Mouse (Mus musculus) frontal cortex, postnatal 10 days (tissue): Measurements from ENCODE around the gene Xrcc2.

Experiments
- DNase-seq, 2 experiments: peaks; one replicate each; pipeline ENCODE4 v3.0.0; 2022; ENCODE audit warnings: low spot score in 2 of 2, mixed read lengths in 1 of 2

Xrcc2 gene

GRCm38 (mm10) chr5:25671051-25671450 is 34.6 kb downstream of the Xrcc2 start:
- no peak for DNase-seq

DNA sequence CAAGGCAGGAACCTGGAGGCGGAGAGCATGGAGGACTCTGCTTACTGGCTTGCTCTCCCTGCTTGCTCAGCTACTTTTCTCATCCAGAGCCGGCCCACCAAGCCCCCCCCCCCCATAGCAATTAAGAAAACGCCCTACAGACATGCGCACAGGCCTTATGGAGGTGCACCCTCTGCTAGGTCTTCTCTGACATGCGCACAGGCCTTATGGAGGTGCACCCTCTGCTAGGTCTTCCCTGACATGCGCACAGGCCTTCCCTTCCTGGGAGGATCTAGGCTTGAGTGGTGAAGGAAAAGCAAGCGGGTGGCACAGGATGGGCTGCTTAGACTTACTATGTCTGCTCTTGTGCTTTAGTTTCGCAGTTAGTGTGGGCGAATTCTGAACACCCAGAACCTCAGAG is 37.3 kb downstream of the Xrcc2 start:
- no peak for DNase-seq

DNA sequence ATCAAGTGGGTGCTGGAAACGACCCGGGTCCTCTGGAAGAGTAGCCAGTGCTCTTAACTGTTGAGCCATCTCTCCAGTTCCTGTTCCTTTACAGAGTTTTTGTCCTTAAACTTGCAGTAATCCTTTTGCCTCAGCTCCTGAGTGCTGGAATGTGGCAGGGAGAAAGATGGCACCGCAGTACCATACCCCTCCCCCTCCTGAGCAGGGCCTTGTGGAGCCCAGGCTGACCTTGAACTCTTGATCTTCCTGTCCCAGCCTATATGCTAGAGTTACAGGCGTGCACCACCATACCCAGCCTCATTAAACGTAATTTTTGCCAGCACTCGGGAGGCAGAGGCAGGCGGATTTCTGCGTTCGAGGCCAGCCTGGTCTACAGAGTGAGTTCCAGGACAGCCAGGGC is 38.9 kb downstream of the Xrcc2 start:
- no peak for DNase-seq

DNA sequence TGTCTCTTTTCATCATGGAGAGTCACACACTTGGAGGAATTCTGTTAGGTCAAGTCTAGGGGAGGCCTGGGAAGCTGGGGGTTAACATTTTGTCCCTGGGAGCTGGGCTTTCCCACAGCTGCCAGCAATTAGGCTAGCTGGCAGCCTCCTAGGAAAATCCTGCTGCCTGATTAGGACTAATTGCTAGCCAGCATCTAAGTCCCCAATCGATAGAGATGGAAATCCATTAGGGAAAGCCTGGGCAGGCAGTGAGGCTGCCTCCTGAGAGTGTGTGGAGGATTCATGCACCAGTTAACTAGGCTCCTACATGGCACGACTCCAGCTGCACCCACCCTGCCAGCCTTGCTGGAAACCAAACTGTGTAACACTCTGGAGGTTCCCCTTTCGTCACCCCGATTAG is 39.5 kb downstream of the Xrcc2 start:
- DNase-seq = peak; percentile 54 to 61

- no peak for DNase-seq
Measured at GRCm38 (mm10) chr5:25665516-25665915, 40.1 kb downstream of the Xrcc2 start.

DNA sequence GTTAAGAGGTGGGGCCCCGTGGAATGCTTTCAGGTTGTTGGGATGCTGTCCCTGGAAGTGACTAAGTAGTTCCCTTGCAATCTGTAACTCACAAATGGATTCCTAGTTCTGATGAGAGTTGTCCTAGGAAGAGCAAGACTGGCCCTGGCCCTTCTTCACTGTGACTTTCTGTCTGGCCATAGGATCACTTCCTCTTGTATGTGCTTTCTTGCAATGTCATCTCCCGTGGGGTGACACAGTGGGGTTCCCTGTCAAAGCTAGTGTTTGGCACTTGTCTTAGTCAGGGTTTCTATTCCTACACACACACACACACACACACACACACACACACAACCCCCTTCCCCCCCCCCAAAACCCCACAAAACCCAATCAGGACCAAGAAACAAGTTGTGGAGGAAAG is 42.5 kb downstream of the Xrcc2 start:
- no peak for DNase-seq

DNA sequence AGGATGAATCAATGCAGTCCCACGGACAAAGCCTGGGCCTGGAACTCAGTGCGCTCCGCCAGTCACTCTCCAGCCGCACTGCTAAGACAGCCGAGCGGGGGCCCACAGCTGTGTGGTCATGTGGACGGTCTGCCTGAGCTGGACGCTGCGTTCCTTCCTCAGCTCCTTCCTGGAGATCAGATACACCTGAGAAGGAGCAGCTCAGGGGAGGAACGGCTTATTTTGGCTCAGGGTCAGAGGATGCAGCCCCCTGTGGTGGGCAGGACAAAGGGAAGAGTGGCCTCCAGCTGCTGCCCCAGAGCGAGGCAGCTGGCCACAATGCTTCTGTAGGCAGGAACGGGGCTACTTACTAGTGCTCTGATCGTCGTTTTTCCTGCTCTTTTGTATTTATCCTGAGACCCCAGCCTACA is 51.0 kb downstream of the Xrcc2 start:
- no peak for DNase-seq

DNA sequence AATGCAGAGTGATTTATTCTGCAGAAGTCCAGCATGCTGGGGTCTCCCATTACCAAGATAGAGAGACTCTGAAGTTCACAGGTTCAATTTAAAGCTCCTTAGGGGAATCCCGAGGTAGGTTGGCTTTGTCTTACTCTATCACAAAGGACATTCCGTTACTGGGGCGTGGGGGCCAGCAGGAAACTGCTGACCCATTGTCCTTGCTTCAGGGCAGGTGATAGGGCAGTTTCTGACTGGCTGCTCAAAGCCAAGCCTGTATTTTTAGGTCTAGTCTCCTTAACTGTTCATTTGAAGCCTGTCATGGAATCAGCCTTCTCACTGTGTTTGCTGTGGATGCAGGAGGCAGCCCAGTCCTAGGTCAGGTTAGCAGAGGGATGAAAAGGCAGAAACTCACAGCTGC is 52.2 kb downstream of the Xrcc2 start:
- no peak for DNase-seq

DNA sequence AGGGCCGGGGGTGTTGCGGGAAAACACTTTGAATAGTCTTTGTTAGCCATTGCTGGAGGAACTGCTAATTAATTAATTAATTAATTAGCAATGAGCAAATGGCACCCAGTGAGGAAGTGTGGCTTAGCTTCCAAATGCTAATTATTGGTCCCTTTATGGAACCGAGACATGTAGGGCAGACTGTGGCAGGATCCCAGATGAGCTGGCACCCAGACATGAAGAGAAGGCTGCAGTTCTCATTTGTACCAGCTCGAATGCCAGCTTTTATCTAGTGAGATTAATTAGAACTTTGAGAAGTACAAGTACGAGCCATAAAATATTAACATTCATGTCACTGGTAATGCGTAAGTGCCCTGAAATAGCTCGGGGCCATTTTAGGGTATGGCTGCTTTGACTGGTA is 53.2 kb downstream of the Xrcc2 start:
- DNase-seq = peak; percentile 25 to 38

DNA sequence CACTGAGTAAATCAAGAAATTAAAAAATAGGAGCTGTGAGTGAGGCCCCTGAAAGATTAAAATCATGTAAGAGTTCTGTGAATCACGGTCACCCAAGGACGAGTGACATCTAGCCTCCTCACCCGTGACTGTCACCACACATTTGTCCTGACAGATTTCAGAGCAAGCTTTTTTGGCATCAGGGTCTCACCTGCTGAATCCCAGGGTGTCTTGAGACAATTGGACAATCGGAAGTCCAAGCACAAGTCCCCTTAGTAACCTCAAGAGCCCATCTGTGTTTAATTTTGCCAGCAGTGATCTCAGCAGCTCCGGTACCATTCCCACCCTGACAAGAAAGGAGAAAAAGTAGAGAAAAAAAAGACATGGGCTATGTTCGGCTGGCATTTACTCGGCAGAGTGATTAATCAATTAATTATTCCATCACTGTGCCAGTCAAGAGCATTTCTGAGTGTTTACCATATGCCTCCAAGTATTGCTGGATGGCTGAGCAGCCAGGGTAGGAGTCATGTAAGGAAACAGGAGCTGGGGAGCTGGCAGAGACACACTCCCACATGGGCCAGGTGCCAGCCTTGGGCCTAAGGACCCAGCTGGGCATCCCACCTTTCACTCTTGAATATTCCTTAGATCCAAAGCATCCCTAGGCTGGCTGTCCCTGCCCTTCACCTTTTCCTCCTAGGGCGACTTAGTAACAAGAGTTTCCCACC is 59.8 kb downstream of the Xrcc2 start:
- no peak for DNase-seq

DNA sequence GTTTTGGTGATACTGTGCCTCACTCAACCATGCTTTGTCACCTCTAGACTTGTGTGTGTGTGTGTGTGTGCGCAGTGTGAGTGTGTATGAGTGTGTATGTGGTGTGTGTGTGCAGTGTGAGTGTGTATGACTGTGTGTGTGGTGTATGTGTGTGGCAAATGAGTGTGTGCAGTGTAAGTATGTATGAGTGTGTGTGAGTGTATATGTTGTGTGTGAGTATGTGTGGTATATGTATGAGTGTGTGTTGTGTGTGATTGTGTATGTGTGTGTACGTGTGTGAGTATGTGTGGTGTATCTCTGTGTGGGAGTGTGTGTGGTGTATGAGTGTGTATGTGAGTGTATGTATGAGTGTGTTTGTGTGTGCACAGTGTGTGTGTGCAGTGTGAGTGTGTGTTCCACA is 61.1 kb downstream of the Xrcc2 start:
- no peak for DNase-seq

- no peak for DNase-seq
Measured at GRCm38 (mm10) chr5:25642741-25643140, 62.9 kb downstream of the Xrcc2 start.
